Mouse (Mus musculus) MEL (cell line): Measurements from ENCODE around the gene Rnf144b. TPM values are rescaled to one million over a fixed set of nuclear protein-coding genes. Genes with fewer than 3 reads are reported as not detected.

Experiments used
- DNase-seq: peaks from one replicate; pipeline ENCODE4 v3.0.0; 2011; ENCODE audit warnings: low read depth, low spot score
- H3K27ac ChIP-seq: 2 replicates; pipeline ENCODE4 v1.5.1; 2012; ENCODE audit warnings: low read depth, mild to moderate bottlenecking, control low read depth, low read length, moderate library complexity; ENCODE audit not compliant: control insufficient read depth
- H3K27me3 ChIP-seq, 2 experiments: fragments of 150-350 bp in 1 of 2; sonication (generic) in 1 of 2; 2 replicates each; pipeline ENCODE4 v1.6.1; 2012; ENCODE audit warnings: low read length in 2 of 2, mild to moderate bottlenecking in 2 of 2, improper control_type of control experiment in 1 of 2, moderate library complexity in 1 of 2; ENCODE audit not compliant: insufficient read depth in 2 of 2, control insufficient read depth in 1 of 2
- H3K36me3 ChIP-seq, 2 experiments: 2 replicates each; pipeline ENCODE4 v1.6.1; 2012 to 2014; ENCODE audit warnings: low read length in 2 of 2, improper control_type of control experiment in 1 of 2, inconsistent platforms in 1 of 2, mild to moderate bottlenecking in 1 of 2; ENCODE audit not compliant: insufficient read depth in 2 of 2, control insufficient read depth in 1 of 2
- H3K4me1 ChIP-seq, 2 experiments: fragments of 150-350 bp in 1 of 2; sonication (generic) in 1 of 2; 2 replicates each; pipeline ENCODE4 v1.6.1; 2012; ENCODE audit warnings: low read length in 2 of 2, improper control_type of control experiment in 1 of 2, mild to moderate bottlenecking in 1 of 2; ENCODE audit not compliant: insufficient read depth in 2 of 2, control insufficient read depth in 1 of 2
- H3K4me3 ChIP-seq, 2 experiments: fragments of 150-350 bp in 1 of 2; sonication (generic) in 1 of 2; 2 replicates each; pipeline ENCODE4 v1.5.1; 2012; ENCODE audit warnings: low read depth in 2 of 2, low read length in 2 of 2, mild to moderate bottlenecking in 2 of 2, moderate library complexity in 2 of 2, control low read depth in 1 of 2, improper control_type of control experiment in 1 of 2; ENCODE audit not compliant: control insufficient read depth in 1 of 2, insufficient read depth in 1 of 2
- H3K79me2 ChIP-seq: 2 replicates; pipeline ENCODE4 v1.6.1; 2012; ENCODE audit warnings: mild to moderate bottlenecking, low read length, moderate library complexity; ENCODE audit not compliant: control insufficient read depth, poor library complexity, insufficient read depth
- H3K9ac ChIP-seq: 2 replicates; pipeline ENCODE4 v1.6.1; 2012; ENCODE audit warnings: low read depth, mild to moderate bottlenecking, control low read depth, low read length, moderate library complexity; ENCODE audit not compliant: control insufficient read depth, poor library complexity, severe bottlenecking
- H3K9me3 ChIP-seq: fragments of 150-350 bp; sonication (generic); replicated peaks from 2 replicates; pipeline ENCODE4 v1.6.1; 2012; ENCODE audit warnings: mild to moderate bottlenecking, low read length, improper control_type of control experiment, moderate library complexity; ENCODE audit not compliant: insufficient read depth
- ELF1 ChIP-seq: IDR thresholded peaks from 2 replicates; pipeline ENCODE4 v1.6.1; 2014; ENCODE audit warnings: low read depth, mild to moderate bottlenecking, inconsistent platforms, low read length, improper control_type of control experiment, moderate library complexity
- GABPA ChIP-seq: IDR thresholded peaks from 2 replicates; pipeline ENCODE4 v1.6.1; 2012; ENCODE audit warnings: low read depth, mild to moderate bottlenecking, inconsistent platforms, low read length, improper control_type of control experiment, moderate library complexity
- GATA1 ChIP-seq: IDR thresholded peaks from 2 replicates; pipeline ENCODE4 v1.6.1; 2011; ENCODE audit warnings: low read depth, low read length, improper control_type of control experiment
- JUND ChIP-seq: IDR thresholded peaks from 2 replicates; pipeline ENCODE4 v1.6.1; 2011; ENCODE audit warnings: low read depth, mild to moderate bottlenecking, improper control_type of control experiment, low read length
- KAT2A ChIP-seq: conservative IDR thresholded peaks from 2 replicates; pipeline ENCODE4 v1.6.1; 2012; ENCODE audit warnings: low read depth, low read length, improper control_type of control experiment, inconsistent platforms
- MAFK ChIP-seq: IDR thresholded peaks from 2 replicates; pipeline ENCODE4 v1.6.1; 2011; ENCODE audit warnings: low read depth, mild to moderate bottlenecking, low read length, improper control_type of control experiment, borderline replicate concordance
- MAX ChIP-seq: IDR thresholded peaks from 2 replicates; pipeline ENCODE4 v1.6.1; 2011; ENCODE audit warnings: low read length, improper control_type of control experiment
- MAZ ChIP-seq: IDR thresholded peaks from 2 replicates; pipeline ENCODE4 v1.6.1; 2012; ENCODE audit warnings: low read depth, mild to moderate bottlenecking, inconsistent platforms, low read length, improper control_type of control experiment
- MEF2A ChIP-seq: IDR thresholded peaks from 2 replicates; pipeline ENCODE4 v1.6.1; 2014; ENCODE audit warnings: low read depth, mild to moderate bottlenecking, inconsistent platforms, low read length, improper control_type of control experiment; ENCODE audit not compliant: poor library complexity, insufficient replicate concordance, severe bottlenecking; ENCODE audit errors: extremely low read depth
- MYB ChIP-seq: IDR thresholded peaks from 2 replicates; pipeline ENCODE4 v1.6.1; 2011; ENCODE audit warnings: mild to moderate bottlenecking, low read depth, low read length, improper control_type of control experiment
- NRF1 ChIP-seq: IDR thresholded peaks from 2 replicates; pipeline ENCODE4 v1.6.1; 2014; ENCODE audit warnings: low read depth, mild to moderate bottlenecking, inconsistent platforms, low read length, improper control_type of control experiment, moderate library complexity; ENCODE audit not compliant: poor library complexity, insufficient read depth, severe bottlenecking
- POLR2AphosphoS5 ChIP-seq: IDR thresholded peaks from 2 replicates; pipeline ENCODE4 v1.6.1; 2012; ENCODE audit warnings: low read depth, borderline replicate concordance, mild to moderate bottlenecking, inconsistent platforms, low read length, moderate library complexity, mixed read lengths
- RCOR1 ChIP-seq: IDR thresholded peaks from 2 replicates; pipeline ENCODE4 v1.6.1; 2012; ENCODE audit warnings: low read depth, mild to moderate bottlenecking, inconsistent platforms, low read length, improper control_type of control experiment
- SIN3A ChIP-seq: IDR thresholded peaks from 2 replicates; pipeline ENCODE4 v1.6.1; 2012; ENCODE audit warnings: low read length, improper control_type of control experiment, inconsistent platforms
- SMC3 ChIP-seq: IDR thresholded peaks from 2 replicates; pipeline ENCODE4 v1.6.1; 2011; ENCODE audit warnings: low read depth, low read length, improper control_type of control experiment
- TAL1 ChIP-seq: IDR thresholded peaks from 2 replicates; pipeline ENCODE4 v1.6.1; 2012; ENCODE audit warnings: mild to moderate bottlenecking, inconsistent platforms, low read length, moderate library complexity, mixed read lengths
- TCF12 ChIP-seq: IDR thresholded peaks from 2 replicates; pipeline ENCODE4 v1.6.1; 2014; ENCODE audit warnings: low read depth, mild to moderate bottlenecking, inconsistent platforms, low read length, improper control_type of control experiment, moderate library complexity
- UBTF ChIP-seq: IDR thresholded peaks from 2 replicates; pipeline ENCODE4 v1.6.1; 2012; ENCODE audit warnings: low read depth, mild to moderate bottlenecking, inconsistent platforms, low read length, improper control_type of control experiment, moderate library complexity, borderline replicate concordance; ENCODE audit not compliant: insufficient read depth
- USF1 ChIP-seq: IDR thresholded peaks from 2 replicates; pipeline ENCODE4 v1.6.1; 2014; ENCODE audit warnings: low read depth, mild to moderate bottlenecking, inconsistent platforms, low read length, improper control_type of control experiment, moderate library complexity
- USF2 ChIP-seq, 2 experiments: IDR thresholded peaks; 2 replicates each; pipeline ENCODE4 v1.6.1; 2011 to 2012; ENCODE audit warnings: improper control_type of control experiment in 2 of 2, low read length in 2 of 2, borderline replicate concordance in 1 of 2, inconsistent platforms in 1 of 2, low read depth in 1 of 2, mild to moderate bottlenecking in 1 of 2; ENCODE audit not compliant: insufficient read depth in 1 of 2
- ZC3H11A ChIP-seq: IDR thresholded peaks from 2 replicates; pipeline ENCODE4 v1.6.1; 2012; ENCODE audit warnings: low read depth, mild to moderate bottlenecking, inconsistent platforms, low read length, improper control_type of control experiment
- ZKSCAN1 ChIP-seq: IDR thresholded peaks from 2 replicates; pipeline ENCODE4 v1.6.1; 2012; ENCODE audit warnings: low read depth, mild to moderate bottlenecking, inconsistent platforms, low read length, improper control_type of control experiment, moderate library complexity
- polyA plus RNA-seq, 2 experiments: library from polyadenylated mRNA; stranded (reverse) in 1 of 2; unstranded in 1 of 2; fragments of >175 nt in 1 of 2; fragments of >200 nt in 1 of 2; gene quantifications; 2 replicates each; pipeline versions ENCODE4 v1.2.1 to v1.2.4; 2012; ENCODE audit warnings: low replicate concordance in 2 of 2, low read depth in 1 of 2; ENCODE audit not compliant: insufficient read length in 2 of 2, insufficient read depth in 1 of 2, missing spikeins in 1 of 2
- total RNA-seq: library from RNA; depleted of rRNA; stranded (reverse); fragments of 300-350 nt; gene quantifications from 2 replicates; pipeline ENCODE4 v1.2.3, GENCODE M21; 2012

The Rnf144b gene
- total and polyA plus RNA-seq, 3 experiments = not detected

DNA sequence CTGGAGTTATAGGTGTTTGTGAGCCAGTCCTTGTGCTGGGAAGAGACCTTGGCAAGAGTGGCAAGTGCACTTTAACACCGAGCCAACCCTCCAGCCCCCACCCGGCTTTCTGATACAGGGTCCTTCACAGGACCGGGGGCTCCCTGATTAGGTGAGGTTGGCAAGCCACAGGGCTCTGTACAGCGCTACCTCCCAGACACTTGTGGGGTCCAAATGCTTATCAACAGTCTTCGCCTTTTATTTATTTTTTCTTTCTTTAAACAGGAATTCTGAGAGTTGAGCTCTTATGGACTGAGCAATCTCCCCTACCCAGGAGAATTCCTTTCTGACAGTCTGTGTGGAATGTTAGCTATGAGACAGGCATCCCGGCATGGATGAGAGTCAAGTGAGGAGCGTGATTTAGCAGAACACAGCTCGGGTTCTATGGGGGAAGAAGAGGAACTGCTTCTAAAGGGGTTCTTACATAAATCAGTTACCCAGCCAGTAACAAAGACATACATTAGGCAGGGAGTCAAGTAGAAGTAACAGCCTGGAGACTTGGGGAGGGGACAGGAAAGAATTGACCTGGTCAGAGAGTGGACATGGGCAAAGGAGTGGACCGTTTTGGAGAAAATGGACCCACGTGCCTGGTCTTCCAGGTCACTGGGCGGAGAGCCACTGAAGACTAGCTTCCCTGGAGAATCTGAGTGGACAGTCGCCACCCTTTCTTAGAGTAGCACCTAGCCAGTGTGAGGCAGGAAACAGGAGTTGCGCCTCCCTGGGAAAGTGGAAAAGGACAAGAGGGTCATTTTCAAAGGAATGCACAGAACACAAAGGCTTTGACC is 154.8 kb downstream of the Rnf144b start:
- no peaks in the 10 kb centered on the region for H3K27me3 ChIP-seq
- H3K79me2 ChIP-seq = no peaks in the 10 kb centered on the region
- no peaks in the 10 kb centered on the region for H3K36me3 ChIP-seq
- no peak overlapping the region for H3K27ac ChIP-seq
- no peaks in the 10 kb centered on the region for H3K9me3 ChIP-seq
- H3K4me1 ChIP-seq = no peaks in the 10 kb centered on the region
- no peak overlapping the region for H3K9ac ChIP-seq
- TF ChIP-seq USF2 (IDR thresholded peaks at IDR 0.05; ENCODE audit: borderline replicate concordance in 1 of 2, insufficient read depth in 1 of 2, low read depth in 1 of 2, low read length in 2 of 2) (no peak), KAT2A (no peak), MEF2A (no peak), JUND (no peak), MAZ (no peak), GATA1 (no peak), SIN3A (no peak), MAFK (no peak), UBTF (no peak), ZKSCAN1 (no peak), NRF1 (no peak), SMC3 (no peak), POLR2AphosphoS5 (no peak)
- no peak for DNase-seq
- H3K4me3 ChIP-seq = no peak overlapping the region

- Histone ChIP-seq H3K9ac (no peak overlapping the region), H3K36me3 (no peaks in the 10 kb centered on the region), H3K27me3 (no peaks in the 10 kb centered on the region), H3K4me3 (no peak overlapping the region), H3K79me2 (no peaks in the 10 kb centered on the region), H3K27ac (no peak overlapping the region), H3K9me3 (no peaks in the 10 kb centered on the region), H3K4me1 (no peaks in the 10 kb centered on the region)
- TF ChIP-seq ZKSCAN1 (no peak), RCOR1 (no peak), USF1 (no peak), UBTF (no peak), NRF1 (no peak), MYB (no peak), TCF12 (no peak), GATA1 (no peak), ELF1 (no peak), TAL1 (no peak), GABPA (no peak), JUND (no peak), MAX (no peak), USF2 (IDR thresholded peaks at IDR 0.05; ENCODE audit: borderline replicate concordance in 1 of 2, insufficient read depth in 1 of 2, low read depth in 1 of 2, low read length in 2 of 2) (no peak), ZC3H11A (no peak)
- DNase-seq = no peak
These were observed 155.4 kb downstream of the Rnf144b start for GRCm38 (mm10) chr13:47277824-47278290.
